Comparison of ENCODE assay signal across 8 mouse cellular contexts in the genomic region with DNA sequence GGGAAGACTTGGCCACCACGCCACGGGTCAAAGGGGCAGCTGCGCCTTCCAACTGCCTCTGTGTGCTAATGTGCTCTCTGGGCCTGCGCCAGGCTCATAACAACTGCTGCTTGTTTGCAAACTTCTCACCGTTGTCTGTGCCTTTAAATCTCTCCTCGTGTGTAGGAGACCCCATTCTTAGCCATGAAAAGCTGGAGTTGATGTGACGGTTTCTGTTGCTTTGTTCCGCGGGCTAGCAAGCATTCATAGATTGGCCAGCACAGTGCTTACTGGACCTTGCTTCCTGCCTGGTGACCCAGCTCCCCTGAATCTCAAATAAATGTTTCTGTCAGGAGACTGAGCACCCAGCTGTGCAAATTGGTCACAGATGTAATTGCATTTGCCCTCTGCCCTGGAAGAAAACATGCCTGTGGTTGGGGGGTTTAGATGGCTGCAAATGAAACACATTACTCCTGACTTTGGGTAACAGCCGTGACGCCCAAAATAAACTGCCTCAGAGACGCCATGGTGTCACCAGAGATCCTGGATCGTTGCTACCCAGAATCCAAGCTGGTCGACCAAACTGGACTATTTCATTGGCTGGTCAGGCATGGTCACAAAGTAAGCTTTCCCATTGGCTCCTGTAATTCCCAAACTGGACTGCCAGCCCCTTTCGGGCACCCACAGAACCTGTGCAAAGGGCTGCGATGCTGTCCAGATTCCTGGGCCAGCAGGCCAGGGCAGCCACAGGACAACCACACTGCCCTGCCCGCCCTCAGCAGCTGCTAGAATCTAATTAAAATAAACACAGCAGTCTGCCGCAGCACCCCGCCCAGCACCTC. TPM values are rescaled to one million over a fixed set of nuclear protein-coding genes. Genes with fewer than 3 reads are reported as not detected.
A peak's percentile ranks its signal among the peaks of the same experiment; 100 is the strongest.
DNase-seq lines count a peak whose midpoint lies in the region; ATAC-seq lines count a peak whose summit lies in the region.

No protein-coding gene starts in this region.

- H3K4me3 ChIP-seq in neural tube, embryonic 14.5 days (ENCODE audit: low read depth, low read length) = no peak overlapping the region

- H3K36me3 ChIP-seq in neural tube, embryonic 14.5 days (ENCODE audit: control insufficient read depth, insufficient read depth, low read length) = no peaks in the 10 kb centered on the region

- intact Hi-C loops in gastrocnemius, postnatal 14 days (cut with DNase I; ENCODE audit: low total_unique reads) = no loop called here

- peak; percentile 58; the same call in 1 of the 2 replicates for ATAC-seq in neural tube, embryonic 14.5 days (ENCODE audit: low read depth)
- no peak for ATAC-seq in granulocyte monocyte progenitor cell, adult 5-6 weeks (replicated peaks; ENCODE audit: poor library complexity, severe bottlenecking)

- H3K27me3 ChIP-seq in neural tube, embryonic 14.5 days (ENCODE audit: control insufficient read depth, insufficient read depth, low read length) = peaks cover 8% of the 10 kb centered on the region; the same call in 1 of the 2 replicates

- peak overlapping the region; percentile 11; the same call in 1 of the 2 replicates for H3K4me2 ChIP-seq in neural tube, embryonic 14.5 days (ENCODE audit: low read depth, low read length)

- DNase-seq in 3T3-L1 (ENCODE audit: low read depth, low spot score) (peak; percentile 77), NIH3T3 (ENCODE audit: low read depth) (peak; percentile 54)
- peak; percentile 50 for DNase-seq in gastrocnemius, postnatal 14 days
- DNase-seq in kidney, postnatal 4 days = peak; percentile 70 to 76
- DNase-seq in thymus, postnatal 0 days (ENCODE audit: low spot score) = no peak
- no peak for DNase-seq in cerebellum, adult 18-20 months

- H3K9ac ChIP-seq in neural tube, embryonic 14.5 days (replicated peaks; ENCODE audit: low read depth, low read length) = no peak overlapping the region

- 13% methylated on average over 19 of the region's 19 CpGs for WGBS in neural tube, embryonic 14.5 days

- H3K27ac ChIP-seq in neural tube, embryonic 14.5 days (ENCODE audit: low read depth, low read length) = no peak overlapping the region

- no peaks in the 10 kb centered on the region for H3K9me3 ChIP-seq in neural tube, embryonic 14.5 days (ENCODE audit: control insufficient read depth, low read length)

- H3K4me1 ChIP-seq in neural tube, embryonic 14.5 days (ENCODE audit: control insufficient read depth, insufficient read depth, low read length) = peaks cover 11% of the 10 kb centered on the region; the same call in 1 of the 2 replicates

RNA-seq across cellular contexts. Expression of gene Gmpr, which starts 37.6 kb away (rescaled TPM):
- 100 to 1,000 TPM; 135 to 147 TPM for total RNA-seq in gastrocnemius, postnatal 14 days (2021)
- 46.5 and 46.9 TPM in 2 replicates for polyA plus RNA-seq in neural tube, embryonic 14.5 days (2014; fragmentation: Nextera tagmentation; extraction: Ambion mirVana)
- 16.4 and 22.5 TPM in 2 replicates for total RNA-seq in granulocyte monocyte progenitor cell, adult 5-6 weeks (2014; fragmentation: Nextera tagmentation)
- total RNA-seq in granulocyte monocyte progenitor cell, adult 5-6 weeks (2017) = 12.9 and 13.4 TPM in 2 replicates
- polyA plus RNA-seq in thymus, postnatal 0 days (2015; fragmentation: Nextera tagmentation; extraction: Ambion mirVana) = 78.0 and 79.1 TPM in 2 replicates

Comparison
In these comparisons a context has a peak if more than half of its experiments do, and no peak if none do; other contexts are left out.
1. DNase-seq: peak in 3T3-L1 (single experiment), NIH3T3 (single experiment), gastrocnemius, postnatal 14 days (single experiment) and kidney, postnatal 4 days (2 of 2); none in thymus, postnatal 0 days (single experiment) and cerebellum, adult 18-20 months (0 of 2).
2. RNA of gene Gmpr, which starts 37.6 kb away (total RNA-seq): 135 to 147 TPM in gastrocnemius, postnatal 14 days; 12.9 to 22.5 TPM in granulocyte monocyte progenitor cell, adult 5-6 weeks; every median in the first group is over 4 times any median in the second.